Mouse (Mus musculus): Measurements from ENCODE around the gene Rnf111.
"Not testable (repeated sequence)": the region's sequence is repeated elsewhere in the genome, so short reads cannot be mapped to it uniquely, and the experiment has no call there.

The Rnf111 gene

GRCm38 (mm10) chr9:70473400-70473799 lies 30.1 kb downstream of the Rnf111 start:
- DNase-seq (ENCODE audit: low read depth, low spot score), result no peak
- Histone ChIP-seq H3K36me3 (ENCODE audit: control insufficient read depth, insufficient read depth, low read length, poor library complexity, severe bottlenecking) (peaks cover 11% of the 10 kb centered on the region), H3K27me3 (ENCODE audit: control insufficient read depth, insufficient read depth, low read length, poor library complexity, severe bottlenecking) (no peaks in the 10 kb centered on the region)

DNA sequence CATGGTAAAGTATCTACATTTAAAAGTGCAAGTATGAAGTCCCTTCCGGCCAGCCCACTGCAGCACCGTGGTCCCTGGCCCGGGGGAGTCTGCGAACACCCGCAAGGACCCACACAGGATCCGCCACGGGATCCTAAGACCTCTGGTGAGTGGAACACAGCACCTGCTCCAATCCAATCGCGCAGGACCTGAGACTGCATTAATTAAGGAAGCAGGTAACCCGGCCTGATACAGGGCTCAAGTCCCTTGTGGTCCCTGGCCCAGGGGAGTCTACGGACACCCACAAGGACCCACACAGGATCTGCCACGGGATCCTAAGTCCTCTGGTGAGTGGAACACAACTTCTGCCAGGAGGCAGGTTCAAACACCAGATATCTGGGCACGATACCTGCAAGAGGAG lies 40.4 kb downstream of the Rnf111 start:
- DNase-seq (ENCODE audit: low read depth, low spot score); H3K36me3 ChIP-seq (ENCODE audit: control insufficient read depth, insufficient read depth, low read length, poor library complexity, severe bottlenecking); H3K27me3 ChIP-seq (ENCODE audit: control insufficient read depth, insufficient read depth, low read length, poor library complexity, severe bottlenecking): not testable (repeated sequence)

DNA sequence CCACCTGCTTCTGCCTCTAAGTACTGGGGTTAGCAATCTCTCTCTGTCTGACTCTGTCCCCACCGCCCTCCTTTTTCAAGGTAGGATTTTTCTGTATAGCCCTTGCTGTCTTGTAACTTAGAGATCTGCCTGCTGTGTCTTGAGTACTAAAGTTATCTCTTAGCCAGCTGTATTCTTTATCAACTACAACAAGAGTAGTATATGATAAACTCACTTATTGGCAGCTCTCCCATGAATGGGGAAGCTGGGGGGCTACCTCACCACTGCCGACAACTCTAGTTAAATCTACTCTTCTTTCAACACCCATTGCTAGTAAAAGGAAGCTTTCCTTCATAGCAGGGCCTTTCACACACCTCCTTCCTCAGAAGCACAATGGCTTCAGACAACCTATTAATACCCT lies 51.2 kb downstream of the Rnf111 start:
- no peaks in the 10 kb centered on the region for H3K27me3 ChIP-seq (ENCODE audit: control insufficient read depth, insufficient read depth, low read length, poor library complexity, severe bottlenecking)
- H3K36me3 ChIP-seq (ENCODE audit: control insufficient read depth, insufficient read depth, low read length, poor library complexity, severe bottlenecking), result peaks cover 4% of the 10 kb centered on the region
- no peak for DNase-seq (ENCODE audit: low read depth, low spot score)

GRCm38 (mm10) chr9:70449072-70449471 lies 54.5 kb downstream of the Rnf111 start:
- H3K36me3 ChIP-seq (ENCODE audit: control insufficient read depth, insufficient read depth, low read length, poor library complexity, severe bottlenecking), result peaks cover 7% of the 10 kb centered on the region
- no peaks in the 10 kb centered on the region for H3K27me3 ChIP-seq (ENCODE audit: control insufficient read depth, insufficient read depth, low read length, poor library complexity, severe bottlenecking)
- DNase-seq (ENCODE audit: low read depth, low spot score), result no peak

DNA sequence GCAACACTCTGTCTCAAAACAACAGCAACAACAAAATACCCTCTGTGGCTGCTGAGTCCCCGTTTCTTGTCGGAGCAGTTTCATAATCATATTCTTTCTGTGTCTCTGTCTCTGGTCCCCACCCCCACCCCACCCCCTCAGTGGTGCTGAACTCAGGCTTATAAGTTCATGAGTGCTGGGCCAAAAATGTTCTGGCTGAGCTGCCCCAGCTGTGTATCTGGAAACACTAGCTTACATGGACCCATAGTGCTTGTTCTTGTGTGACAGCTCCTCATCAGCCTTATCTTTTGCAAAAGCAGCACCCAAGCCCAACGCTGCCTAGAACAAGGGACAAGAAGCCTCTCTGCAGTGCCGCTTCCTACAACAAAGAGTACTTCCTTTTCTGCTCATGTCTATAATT lies 63.6 kb downstream of the Rnf111 start:
- no peak for DNase-seq (ENCODE audit: low read depth, low spot score)
- H3K27me3 ChIP-seq (ENCODE audit: control insufficient read depth, insufficient read depth, low read length, poor library complexity, severe bottlenecking), result no peaks in the 10 kb centered on the region

GRCm38 (mm10) chr9:70422661-70423060 lies 80.9 kb downstream of the Rnf111 start:
- no peaks in the 10 kb centered on the region for H3K27me3 ChIP-seq (ENCODE audit: control insufficient read depth, insufficient read depth, low read length, poor library complexity, severe bottlenecking)
- peaks cover 9% of the 10 kb centered on the region; the same call in 1 of the 2 replicates for H3K36me3 ChIP-seq (ENCODE audit: control insufficient read depth, insufficient read depth, low read length, poor library complexity, severe bottlenecking)
- DNase-seq (ENCODE audit: low read depth, low spot score), result no peak

More for the DNA sequence above, 63.6 kb downstream of the Rnf111 start:
- H3K36me3 ChIP-seq (ENCODE audit: control insufficient read depth, insufficient read depth, low read length, poor library complexity, severe bottlenecking), result peaks cover 15% of the 10 kb centered on the region

- Histone ChIP-seq H3K27me3 (ENCODE audit: control insufficient read depth, insufficient read depth, low read length, poor library complexity, severe bottlenecking) (no peaks in the 10 kb centered on the region), H3K36me3 (ENCODE audit: control insufficient read depth, insufficient read depth, low read length, poor library complexity, severe bottlenecking) (0 out of 2 replicates have a peak, but pooled peaks cover 4% of the 10 kb centered on the region)
- DNase-seq (ENCODE audit: low read depth, low spot score), result peak; percentile 88
These were observed 82.1 kb downstream of the Rnf111 start, which contains the start of gene Ccnb2 for GRCm38 (mm10) chr9:70421257-70422056. Ccnb2 (minus strand) TSS chr9:70421547.

GRCm38 (mm10) chr9:70416412-70416811 lies 87.1 kb downstream of the Rnf111 start:
- H3K36me3 ChIP-seq (ENCODE audit: control insufficient read depth, insufficient read depth, low read length, poor library complexity, severe bottlenecking), result no peaks in the 10 kb centered on the region; the same call in 1 of the 2 replicates
- peak; percentile 62 for DNase-seq (ENCODE audit: low read depth, low spot score)
- H3K27me3 ChIP-seq (ENCODE audit: control insufficient read depth, insufficient read depth, low read length, poor library complexity, severe bottlenecking), result no peaks in the 10 kb centered on the region

- DNase-seq (ENCODE audit: low read depth, low spot score), result no peak
- H3K27me3 ChIP-seq (ENCODE audit: control insufficient read depth, insufficient read depth, low read length, poor library complexity, severe bottlenecking), result no peaks in the 10 kb centered on the region
- H3K36me3 ChIP-seq (ENCODE audit: control insufficient read depth, insufficient read depth, low read length, poor library complexity, severe bottlenecking), result no peaks in the 10 kb centered on the region; the same call in 1 of the 2 replicates
These were observed 90.5 kb downstream of the Rnf111 start for GRCm38 (mm10) chr9:70413038-70413437.

- DNase-seq (ENCODE audit: low read depth, low spot score), result no peak
- H3K27me3 ChIP-seq (ENCODE audit: control insufficient read depth, insufficient read depth, low read length, poor library complexity, severe bottlenecking), result no peaks in the 10 kb centered on the region
These were observed 92.9 kb downstream of the Rnf111 start for GRCm38 (mm10) chr9:70410668-70411067.

DNA sequence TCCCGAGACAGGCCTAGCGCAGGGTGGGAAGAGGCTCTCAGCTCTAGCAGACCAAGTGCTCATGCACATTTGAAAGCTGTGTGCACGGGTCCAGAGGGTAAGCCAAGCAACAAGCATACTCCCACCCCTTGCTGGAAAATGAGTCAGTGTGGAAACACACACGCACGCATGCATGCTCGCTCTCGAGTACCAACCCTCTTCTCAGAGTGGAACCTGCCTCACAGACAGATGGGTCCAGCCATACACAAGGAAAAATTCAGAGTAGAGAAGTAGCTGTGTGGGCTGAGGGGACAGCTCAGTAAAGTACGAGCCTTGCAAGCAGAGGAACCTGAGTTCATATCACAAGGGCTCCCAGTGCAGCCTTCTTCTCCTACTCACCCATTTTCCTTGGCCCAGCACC lies 93.8 kb downstream of the Rnf111 start:
- no peaks in the 10 kb centered on the region; the same call in none of the 2 replicates for H3K36me3 ChIP-seq (ENCODE audit: control insufficient read depth, insufficient read depth, low read length, poor library complexity, severe bottlenecking)
- DNase-seq (ENCODE audit: low read depth, low spot score), result no peak
- H3K27me3 ChIP-seq (ENCODE audit: control insufficient read depth, insufficient read depth, low read length, poor library complexity, severe bottlenecking), result no peaks in the 10 kb centered on the region

More at GRCm38 (mm10) chr9:70410668-70411067, 92.9 kb downstream of the Rnf111 start:
- H3K36me3 ChIP-seq (ENCODE audit: control insufficient read depth, insufficient read depth, low read length, poor library complexity, severe bottlenecking), result no peaks in the 10 kb centered on the region; the same call in none of the 2 replicates

- Histone ChIP-seq H3K36me3 (ENCODE audit: control insufficient read depth, insufficient read depth, low read length, poor library complexity, severe bottlenecking) (no peaks in the 10 kb centered on the region; the same call in none of the 2 replicates), H3K27me3 (ENCODE audit: control insufficient read depth, insufficient read depth, low read length, poor library complexity, severe bottlenecking) (no peaks in the 10 kb centered on the region)
- peak; percentile 59 for DNase-seq (ENCODE audit: low read depth, low spot score)
These were observed 94.7 kb downstream of the Rnf111 start for GRCm38 (mm10) chr9:70408791-70409190.

DNA sequence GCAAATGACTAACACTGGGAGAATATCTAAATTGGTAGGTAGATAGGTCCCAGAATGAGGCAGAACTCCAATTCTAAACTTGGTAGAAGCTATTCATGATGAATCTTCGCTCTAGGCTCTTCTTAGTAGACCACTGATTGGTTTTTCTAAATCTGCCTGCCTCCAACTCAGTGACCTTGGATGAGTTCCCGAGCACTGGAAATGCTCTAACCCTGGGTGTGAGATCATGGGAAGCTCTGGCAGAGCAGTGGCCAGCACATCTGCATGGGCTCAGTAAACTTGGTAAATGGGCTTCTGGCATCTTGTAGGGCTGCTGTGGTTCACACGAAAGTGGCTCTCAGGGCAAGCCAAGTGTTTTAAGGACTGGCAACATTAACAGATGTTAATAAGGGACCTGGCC lies 96.9 kb downstream of the Rnf111 start:
- DNase-seq (ENCODE audit: low read depth, low spot score), result no peak
- Histone ChIP-seq H3K27me3 (ENCODE audit: control insufficient read depth, insufficient read depth, low read length, poor library complexity, severe bottlenecking) (no peaks in the 10 kb centered on the region), H3K36me3 (ENCODE audit: control insufficient read depth, insufficient read depth, low read length, poor library complexity, severe bottlenecking) (no peaks in the 10 kb centered on the region; the same call in 1 of the 2 replicates)

DNA sequence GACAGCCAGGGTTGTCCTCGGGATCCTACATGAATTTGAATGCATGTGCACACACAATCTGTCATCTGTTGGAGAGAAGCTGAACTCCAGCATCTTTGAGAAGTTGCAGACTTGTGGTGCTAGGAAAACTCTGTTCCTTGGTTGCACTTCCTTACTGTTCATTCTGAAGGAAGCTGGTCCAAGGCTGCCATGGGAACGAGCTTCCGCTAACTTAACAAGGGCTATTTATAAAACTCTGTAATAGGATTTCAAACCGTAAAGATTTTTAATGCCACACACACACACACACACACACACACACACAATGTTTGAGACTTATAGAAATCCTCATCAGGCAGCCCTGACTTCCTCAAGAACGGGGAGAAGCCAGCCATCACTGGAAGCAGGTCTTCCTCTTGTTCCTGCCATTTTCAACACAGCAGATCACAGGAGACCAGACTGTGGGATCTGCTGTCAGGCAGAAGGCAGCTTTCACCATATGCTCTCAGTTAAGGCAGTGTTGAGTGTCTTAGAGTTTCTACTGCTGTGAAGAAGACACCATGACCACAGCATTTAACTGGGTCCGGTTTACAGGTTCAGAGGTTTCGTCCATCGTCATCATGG lies 101.5 kb downstream of the Rnf111 start:
- Histone ChIP-seq H3K27me3 (ENCODE audit: control insufficient read depth, insufficient read depth, low read length, poor library complexity, severe bottlenecking) (no peaks in the 10 kb centered on the region), H3K36me3 (ENCODE audit: control insufficient read depth, insufficient read depth, low read length, poor library complexity, severe bottlenecking) (peaks cover 17% of the 10 kb centered on the region)
- no peak for DNase-seq (ENCODE audit: low read depth, low spot score)

DNA sequence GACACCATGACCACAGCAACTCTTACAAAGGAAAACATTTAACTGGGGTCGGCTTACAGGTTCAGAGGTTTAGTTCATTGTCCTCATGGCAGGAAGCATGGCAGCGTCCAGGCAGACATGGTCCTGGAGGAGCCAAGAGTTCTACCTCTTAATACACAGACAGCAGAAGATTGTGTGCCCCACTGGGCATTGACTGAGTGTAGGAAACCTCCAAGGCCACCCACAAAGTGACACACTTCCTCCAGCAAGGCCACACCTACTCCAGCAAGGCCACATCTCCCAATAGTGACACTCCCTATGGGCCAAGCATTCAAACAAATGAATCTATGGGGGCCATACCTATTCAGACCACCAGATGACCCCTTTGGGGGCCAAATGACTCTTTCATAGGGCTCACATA lies 107.4 kb downstream of the Rnf111 start:
- Histone ChIP-seq H3K36me3 (ENCODE audit: control insufficient read depth, insufficient read depth, low read length, poor library complexity, severe bottlenecking) (peaks cover 24% of the 10 kb centered on the region), H3K27me3 (ENCODE audit: control insufficient read depth, insufficient read depth, low read length, poor library complexity, severe bottlenecking) (no peaks in the 10 kb centered on the region)
- no peak for DNase-seq (ENCODE audit: low read depth, low spot score)

Data from splenic B cell, adult 2 months (primary cell).